Mouse (Mus musculus) cerebellum, postnatal 36 days (tissue): Measurements from ENCODE around the gene Hectd1.

Experiments used
- DNase-seq, 2 experiments: peaks; one replicate each; pipeline ENCODE4 v3.0.0; 2021 to 2022; ENCODE audit warnings: mixed read lengths in 2 of 2

Gene Hectd1

DNA sequence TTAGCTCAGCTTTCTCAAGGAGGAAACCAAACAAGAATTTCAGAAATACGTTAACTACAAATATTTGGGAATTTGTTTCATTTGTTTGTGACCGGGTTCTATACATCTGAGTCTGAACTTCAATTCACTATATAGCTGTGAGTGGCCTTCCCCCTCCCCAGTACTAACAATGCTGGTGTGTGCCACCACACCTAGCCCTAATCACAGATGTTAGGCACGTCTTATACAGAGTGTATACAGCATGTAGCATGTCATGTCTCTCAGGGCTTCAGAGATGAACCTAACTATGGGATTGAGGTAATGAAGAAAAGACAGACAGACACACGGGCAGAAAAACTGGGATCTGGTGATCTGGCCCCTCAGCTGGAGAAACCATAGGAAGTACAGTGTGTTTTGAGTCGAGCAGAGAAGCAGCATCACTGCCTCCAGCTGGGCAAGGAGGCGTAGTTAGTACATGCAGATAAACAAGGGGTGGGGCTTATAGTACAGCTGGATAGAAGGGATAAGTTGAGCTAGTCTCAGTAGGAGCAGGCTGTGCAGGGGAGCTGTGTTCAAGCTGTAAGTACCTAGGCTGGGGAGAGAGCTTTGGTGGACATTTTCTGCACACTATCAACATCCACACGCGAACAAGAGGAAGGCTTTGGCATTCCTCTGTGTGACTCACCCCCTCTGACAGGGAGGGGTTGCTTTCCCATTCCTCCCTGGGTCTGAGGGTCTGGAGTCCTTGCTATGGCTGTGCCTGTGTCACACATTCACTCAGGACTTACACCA is 129.5 kb downstream of the Hectd1 start:
- DNase-seq = no peak

DNA sequence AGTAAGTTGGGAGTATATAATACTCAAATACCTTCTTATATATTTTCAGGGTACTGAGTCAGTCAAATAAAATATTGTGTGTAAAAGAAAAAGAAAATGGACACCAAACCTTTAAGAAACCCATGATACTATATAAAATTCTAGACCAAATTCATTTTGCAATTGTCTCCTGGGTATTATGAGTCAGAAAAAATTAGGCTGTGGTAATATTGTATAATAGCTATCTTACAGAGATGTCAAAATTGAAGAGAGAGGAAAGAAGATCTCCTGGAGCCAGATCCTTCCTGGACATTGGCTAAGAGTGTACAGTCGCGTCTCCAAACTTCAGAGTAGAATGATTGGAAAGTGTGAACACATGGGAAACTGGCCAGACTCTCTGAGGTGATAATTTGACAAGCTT is 133.2 kb downstream of the Hectd1 start:
- no peak for DNase-seq

DNA sequence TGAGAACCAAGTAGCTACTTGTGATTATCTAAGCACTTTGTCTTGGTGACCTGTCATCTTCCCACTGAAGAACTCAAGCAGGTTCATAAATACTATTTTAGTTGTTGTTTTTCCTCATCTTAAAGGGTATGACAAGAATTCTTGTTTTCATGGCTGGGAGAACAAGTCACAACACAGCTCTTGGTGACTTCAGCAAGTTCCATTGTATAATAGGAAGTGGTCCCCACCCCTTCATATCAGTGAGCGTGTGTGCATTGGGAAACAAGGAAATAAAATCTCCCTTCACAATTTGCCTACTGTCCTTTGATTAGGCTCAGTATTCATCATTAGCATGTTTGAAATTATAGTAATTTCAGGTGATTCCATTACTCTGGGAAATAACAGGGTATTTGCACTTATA is 134.4 kb downstream of the Hectd1 start:
- DNase-seq = no peak

DNA sequence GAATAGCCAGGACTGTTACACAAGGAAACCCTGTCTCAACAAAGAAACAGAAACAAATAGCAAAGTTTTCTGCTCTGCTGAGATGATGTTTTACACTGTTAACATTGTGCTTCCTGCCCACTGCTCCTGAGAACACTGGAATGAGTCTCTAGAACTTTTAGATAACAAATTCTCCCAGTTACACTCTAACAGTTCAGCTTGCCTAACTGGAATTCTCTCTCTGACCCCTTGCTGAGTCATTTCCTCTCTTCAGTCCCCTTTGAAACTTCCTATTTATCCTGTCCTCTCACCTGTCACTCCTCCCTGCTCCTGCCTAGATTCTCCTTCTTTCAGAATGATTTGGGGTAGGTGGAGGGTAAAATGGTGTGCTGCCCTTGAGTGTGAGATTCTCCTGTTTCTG is 135.2 kb downstream of the Hectd1 start:
- DNase-seq = no peak
